ENCODE assay signal across 22 mouse cellular contexts in the genomic region with DNA sequence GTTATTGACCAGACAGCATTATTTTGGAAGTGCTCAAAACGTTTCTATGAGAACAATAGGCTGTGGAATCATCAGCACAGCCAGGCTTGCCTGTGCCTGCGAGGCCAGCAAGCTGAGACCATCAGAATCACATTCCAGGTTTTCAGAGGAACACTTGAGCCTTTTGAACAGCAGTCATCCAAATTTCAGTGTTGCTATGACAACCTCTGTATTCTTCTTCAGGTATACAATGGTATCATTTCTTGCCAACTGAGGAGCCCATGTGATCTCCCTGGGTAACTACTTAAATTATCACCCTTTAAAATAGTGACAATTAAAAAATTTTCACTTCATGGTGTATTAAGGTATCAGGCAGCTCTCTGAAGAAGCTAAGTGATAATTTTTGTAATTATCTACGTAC.
DNase-seq lines count a peak whose midpoint lies in the region; ATAC-seq lines count a peak whose summit lies in the region.
"Had no signal": no experiment of that assay in that cellular context is flagged by ENCODE, and none has a peak within 500 bp of the region (broad histone marks: within the 10 kb centered on the region; RNA-seq: fewer than 3 reads in every experiment).

No protein-coding gene starts in this region.

- DNase-seq in forebrain, embryonic 11.5 days (ENCODE audit: low spot score): no peak
- DNase-seq in forebrain, embryonic 10.5 days (ENCODE audit: extremely low spot score, low spot score): no peak
- peak; percentile 28 for DNase-seq in R1 (ENCODE audit: low read depth, low spot score)
- DNase-seq in embryo, embryonic 10.5 days (ENCODE audit: low spot score): peak; percentile 4
- DNase-seq in lung, postnatal 25 days (ENCODE audit: low spot score): no peak
- DNase-seq in heart, embryonic 10.5 days (ENCODE audit: low spot score): no peak
- no peak for DNase-seq in thymus, postnatal 14 days
- DNase-seq: adrenal gland, adult 2 months; cerebellum, adult 11 months; cerebellum, postnatal 10 days; gastrocnemius, postnatal 25 days; kidney, postnatal 36 days; lung, adult 2 months; right cerebral cortex, postnatal 4 days had no signal

- H3K4me1 ChIP-seq in forebrain, embryonic 11.5 days (replicated peaks; ENCODE audit: control insufficient read depth, insufficient read depth, low read length): no peaks in the 10 kb centered on the region
- H3K4me1 ChIP-seq in forebrain, embryonic 10.5 days: no peaks in the 10 kb centered on the region
- no peaks in the 10 kb centered on the region for H3K4me1 ChIP-seq in forebrain, embryonic 16.5 days (replicated peaks; ENCODE audit: control insufficient read depth, insufficient read depth, low read length)
- no peaks in the 10 kb centered on the region for H3K4me1 ChIP-seq in heart, embryonic 10.5 days
- H3K4me1 ChIP-seq: limb, embryonic 12.5 days; liver, embryonic 12.5 days; neural tube, embryonic 12.5 days had no signal

- H3K4me3 ChIP-seq in forebrain, embryonic 11.5 days (ENCODE audit: low read depth, low read length): no peak overlapping the region
- no peak overlapping the region for H3K4me3 ChIP-seq in forebrain, embryonic 10.5 days
- H3K4me3 ChIP-seq in forebrain, embryonic 16.5 days (replicated peaks; ENCODE audit: low read length): no peak overlapping the region
- no peak overlapping the region for H3K4me3 ChIP-seq in heart, embryonic 10.5 days
- H3K4me3 ChIP-seq: erythroblast, embryonic 14.5 days; limb, embryonic 12.5 days; liver, embryonic 12.5 days; neural tube, embryonic 12.5 days had no signal

- H3K9ac ChIP-seq in forebrain, embryonic 11.5 days (ENCODE audit: low read length): no peak overlapping the region
- H3K9ac ChIP-seq in forebrain, embryonic 16.5 days (replicated peaks; ENCODE audit: low read depth, low read length): no peak overlapping the region
- H3K9ac ChIP-seq: limb, embryonic 12.5 days; liver, embryonic 12.5 days; neural tube, embryonic 12.5 days had no signal

- no peaks in the 10 kb centered on the region for H3K27me3 ChIP-seq in forebrain, embryonic 11.5 days (ENCODE audit: control insufficient read depth, insufficient read depth, low read length)
- no peaks in the 10 kb centered on the region for H3K27me3 ChIP-seq in forebrain, embryonic 10.5 days (ENCODE audit: poor library complexity, severe bottlenecking)
- no peaks in the 10 kb centered on the region for H3K27me3 ChIP-seq in forebrain, embryonic 16.5 days (replicated peaks; ENCODE audit: control insufficient read depth, insufficient read depth, low read length)
- H3K27me3 ChIP-seq in heart, embryonic 10.5 days (ENCODE audit: insufficient read depth, poor library complexity, severe bottlenecking): no peaks in the 10 kb centered on the region
- H3K27me3 ChIP-seq: limb, embryonic 12.5 days; liver, embryonic 12.5 days; neural tube, embryonic 12.5 days had no signal

- no peak overlapping the region for H3K27ac ChIP-seq in forebrain, embryonic 11.5 days (ENCODE audit: low read depth, low read length)
- H3K27ac ChIP-seq in forebrain, embryonic 10.5 days: no peak overlapping the region
- no peak overlapping the region for H3K27ac ChIP-seq in forebrain, embryonic 16.5 days (ENCODE audit: low read length)
- no peak overlapping the region for H3K27ac ChIP-seq in heart, embryonic 10.5 days
- H3K27ac ChIP-seq: limb, embryonic 12.5 days; liver, embryonic 12.5 days; macrophage; neural tube, embryonic 12.5 days had no signal

- H3K9me3 ChIP-seq in forebrain, embryonic 11.5 days (ENCODE audit: control insufficient read depth, low read length): no peaks in the 10 kb centered on the region
- H3K9me3 ChIP-seq in forebrain, embryonic 10.5 days: no peaks in the 10 kb centered on the region
- no peaks in the 10 kb centered on the region for H3K9me3 ChIP-seq in forebrain, embryonic 16.5 days (ENCODE audit: control insufficient read depth, low read length)
- H3K9me3 ChIP-seq in heart, embryonic 10.5 days: no peaks in the 10 kb centered on the region
- H3K9me3 ChIP-seq: G1E; limb, embryonic 12.5 days; liver, embryonic 12.5 days; neural tube, embryonic 12.5 days had no signal

- H3K36me3 ChIP-seq in forebrain, embryonic 11.5 days (ENCODE audit: control insufficient read depth, insufficient read depth, low read length): no peaks in the 10 kb centered on the region
- no peaks in the 10 kb centered on the region for H3K36me3 ChIP-seq in forebrain, embryonic 10.5 days (replicated peaks)
- H3K36me3 ChIP-seq in forebrain, embryonic 16.5 days (ENCODE audit: control insufficient read depth, insufficient read depth): no peaks in the 10 kb centered on the region
- H3K36me3 ChIP-seq in heart, embryonic 10.5 days: no peaks in the 10 kb centered on the region
- H3K36me3 ChIP-seq: G1E; limb, embryonic 12.5 days; liver, embryonic 12.5 days; neural tube, embryonic 12.5 days had no signal

- 53% methylated on average over 3 of the region's 3 CpGs for WGBS in forebrain, embryonic 11.5 days
- 55% methylated on average over 3 of the region's 3 CpGs for WGBS in forebrain, embryonic 10.5 days
- WGBS in forebrain, embryonic 16.5 days: 30% methylated on average over 3 of the region's 3 CpGs
- 53% methylated on average over 3 of the region's 3 CpGs for WGBS in heart, embryonic 10.5 days

- H3K4me2 ChIP-seq in forebrain, embryonic 11.5 days (ENCODE audit: low read depth, low read length, severe bottlenecking): no peak overlapping the region
- H3K4me2 ChIP-seq in forebrain, embryonic 16.5 days (ENCODE audit: low read length): no peak overlapping the region
- H3K4me2 ChIP-seq: limb, embryonic 12.5 days; liver, embryonic 12.5 days; neural tube, embryonic 12.5 days had no signal

- ATAC-seq in forebrain, embryonic 11.5 days (replicated peaks; ENCODE audit: low FRiP score): peak; percentile 42
- ATAC-seq in forebrain, embryonic 16.5 days: peak; percentile 62
- ATAC-seq: intestine, embryonic 16.5 days; liver, embryonic 12.5 days had no signal

Comparison
In these comparisons a context has a peak if more than half of its experiments do, and no peak if none do; other contexts are left out.
1. DNase-seq: peak in R1 (single experiment) and embryo, embryonic 10.5 days (single experiment); none in forebrain, embryonic 11.5 days (single experiment), forebrain, embryonic 10.5 days (single experiment), lung, postnatal 25 days (single experiment), heart, embryonic 10.5 days (single experiment) and thymus, postnatal 14 days (single experiment).